Mouse (Mus musculus): ENCODE data around the gene Ucp3. TPM values are rescaled to one million over a fixed set of nuclear protein-coding genes. Genes with fewer than 3 reads are reported as not detected.

Ucp3 gene
- polyA plus RNA-seq, 1 experiment from 2014 or later: not detected

DNA sequence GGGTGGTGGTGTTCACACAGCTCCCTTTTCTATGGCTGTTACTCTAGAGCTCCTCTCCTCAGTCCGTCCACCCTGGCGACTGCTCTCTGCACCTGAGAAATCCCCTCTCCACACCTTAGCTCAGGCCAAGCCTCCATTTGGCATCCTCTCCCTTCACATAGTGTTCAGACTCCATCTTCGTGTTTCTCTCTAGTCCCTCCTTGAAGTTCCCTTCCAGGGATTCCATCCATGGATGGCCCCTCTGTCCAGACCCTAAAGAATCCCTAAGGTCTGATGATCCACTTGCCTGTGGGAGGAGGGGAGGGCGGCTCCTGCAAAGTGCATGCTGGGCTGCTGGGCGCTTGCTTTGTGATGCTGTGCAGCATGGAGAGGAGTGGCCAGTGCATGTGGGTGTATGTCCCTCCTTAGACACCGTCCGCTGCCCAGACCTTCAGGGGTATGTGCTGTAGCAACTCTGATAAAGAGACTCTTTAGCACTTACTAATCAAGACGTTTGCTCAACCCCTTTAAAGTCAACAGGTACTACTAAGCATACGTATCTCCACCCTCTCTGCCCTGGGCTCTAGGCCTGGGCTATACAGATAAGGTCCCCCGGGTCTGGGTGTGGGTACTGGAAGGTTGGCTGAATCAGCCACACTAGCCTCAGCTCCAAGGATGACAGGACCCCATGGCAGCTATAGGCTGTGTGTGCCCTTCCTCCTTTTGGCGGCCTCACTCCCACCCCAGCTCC is 5.8 kb upstream of the Ucp3 start:
- H3K9ac ChIP-seq (ENCODE audit: low read length): no peak overlapping the region
- H3K4me3 ChIP-seq (ENCODE audit: low read depth, low read length): no peak overlapping the region
- no peak overlapping the region for H3K27ac ChIP-seq (ENCODE audit: low read depth)
- H3K27me3 ChIP-seq (replicated peaks; ENCODE audit: control insufficient read depth, insufficient read depth, low read length): no peaks in the 10 kb centered on the region
- H3K36me3 ChIP-seq (ENCODE audit: control insufficient read depth, insufficient read depth, low read length): peaks cover 33% of the 10 kb centered on the region
- WGBS: 85% methylated on average over 11 of the region's 11 CpGs
- DNase-seq (ENCODE audit: low spot score) (no peak), ATAC-seq (replicated peaks; ENCODE audit: low FRiP score, low TSS enrichment, low read depth) (no peak)
- peaks cover 7% of the 10 kb centered on the region; the same call in 1 of the 2 replicates for H3K4me1 ChIP-seq (replicated peaks; ENCODE audit: control insufficient read depth, insufficient read depth, low read length)
- no peak overlapping the region for H3K4me2 ChIP-seq (ENCODE audit: low read length)
- H3K9me3 ChIP-seq (ENCODE audit: control insufficient read depth, low read length): no peaks in the 10 kb centered on the region

DNA sequence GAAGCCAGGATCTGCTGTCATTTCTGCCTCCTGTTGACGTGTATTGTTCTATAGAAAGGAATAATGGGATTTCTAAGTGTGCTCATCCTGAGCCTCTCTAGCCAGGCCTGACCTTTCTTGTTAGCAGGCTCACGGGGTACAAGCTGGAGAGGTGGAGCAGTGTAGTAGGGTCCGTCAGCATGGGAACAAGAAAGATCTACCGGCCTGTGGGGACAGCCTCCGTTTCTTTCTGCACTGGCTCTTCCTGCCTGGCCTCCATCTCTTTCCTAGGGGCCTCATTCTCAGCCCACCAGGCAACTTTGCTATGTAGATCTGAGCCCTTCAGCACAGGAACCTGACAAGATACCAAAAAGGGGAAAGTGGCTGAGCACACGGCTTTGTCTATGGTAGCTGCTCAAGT is 4.0 kb upstream of the Ucp3 start:
- H3K9me3 ChIP-seq (ENCODE audit: control insufficient read depth, low read length): no peaks in the 10 kb centered on the region
- 83% methylated on average over 6 of the region's 6 CpGs for WGBS
- no peaks in the 10 kb centered on the region for H3K27me3 ChIP-seq (replicated peaks; ENCODE audit: control insufficient read depth, insufficient read depth, low read length)
- H3K4me1 ChIP-seq (replicated peaks; ENCODE audit: control insufficient read depth, insufficient read depth, low read length): peaks cover 7% of the 10 kb centered on the region; the same call in 1 of the 2 replicates
- H3K36me3 ChIP-seq (ENCODE audit: control insufficient read depth, insufficient read depth, low read length): peaks cover 28% of the 10 kb centered on the region
- H3K4me3 ChIP-seq (ENCODE audit: low read depth, low read length): no peak overlapping the region
- DNase-seq (ENCODE audit: low spot score): no peak
- H3K9ac ChIP-seq (ENCODE audit: low read length): no peak overlapping the region
- no peak for ATAC-seq (replicated peaks; ENCODE audit: low FRiP score, low TSS enrichment, low read depth)
- no peak overlapping the region for H3K27ac ChIP-seq (ENCODE audit: low read depth)
- H3K4me2 ChIP-seq (ENCODE audit: low read length): no peak overlapping the region

DNA sequence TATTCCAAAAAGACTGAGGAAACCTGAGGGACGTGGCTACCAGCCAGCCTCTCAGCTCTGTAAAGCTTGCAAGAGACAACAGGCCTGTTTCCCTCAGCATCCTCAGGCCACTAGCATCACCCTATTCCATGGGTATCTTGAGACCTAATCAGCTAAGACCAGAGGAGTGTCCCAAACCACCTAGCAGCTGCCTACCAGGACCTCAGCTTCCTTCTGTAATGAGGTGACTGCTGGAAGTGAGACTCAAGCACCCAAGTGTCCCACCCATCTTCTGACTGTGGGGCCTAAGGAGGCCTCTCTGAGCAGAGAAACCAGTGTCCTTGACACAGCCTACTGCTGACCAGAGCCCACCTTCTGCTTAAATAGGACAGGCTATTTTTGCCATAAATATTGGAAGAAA is 3.3 kb upstream of the Ucp3 start:
- H3K4me1 ChIP-seq (replicated peaks; ENCODE audit: control insufficient read depth, insufficient read depth, low read length): peaks cover 7% of the 10 kb centered on the region; the same call in 1 of the 2 replicates
- no peak overlapping the region for H3K4me3 ChIP-seq (ENCODE audit: low read depth, low read length)
- no peak for DNase-seq (ENCODE audit: low spot score)
- H3K27me3 ChIP-seq (replicated peaks; ENCODE audit: control insufficient read depth, insufficient read depth, low read length): no peaks in the 10 kb centered on the region
- no peak for ATAC-seq (replicated peaks; ENCODE audit: low FRiP score, low TSS enrichment, low read depth)
- H3K27ac ChIP-seq (ENCODE audit: low read depth): no peak overlapping the region
- H3K36me3 ChIP-seq (ENCODE audit: control insufficient read depth, insufficient read depth, low read length): peaks cover 28% of the 10 kb centered on the region
- H3K4me2 ChIP-seq (ENCODE audit: low read length): no peak overlapping the region
- H3K9me3 ChIP-seq (ENCODE audit: control insufficient read depth, low read length): no peaks in the 10 kb centered on the region
- WGBS: 88% methylated on average over 1 of the region's 1 CpGs
- no peak overlapping the region for H3K9ac ChIP-seq (ENCODE audit: low read length)

DNA sequence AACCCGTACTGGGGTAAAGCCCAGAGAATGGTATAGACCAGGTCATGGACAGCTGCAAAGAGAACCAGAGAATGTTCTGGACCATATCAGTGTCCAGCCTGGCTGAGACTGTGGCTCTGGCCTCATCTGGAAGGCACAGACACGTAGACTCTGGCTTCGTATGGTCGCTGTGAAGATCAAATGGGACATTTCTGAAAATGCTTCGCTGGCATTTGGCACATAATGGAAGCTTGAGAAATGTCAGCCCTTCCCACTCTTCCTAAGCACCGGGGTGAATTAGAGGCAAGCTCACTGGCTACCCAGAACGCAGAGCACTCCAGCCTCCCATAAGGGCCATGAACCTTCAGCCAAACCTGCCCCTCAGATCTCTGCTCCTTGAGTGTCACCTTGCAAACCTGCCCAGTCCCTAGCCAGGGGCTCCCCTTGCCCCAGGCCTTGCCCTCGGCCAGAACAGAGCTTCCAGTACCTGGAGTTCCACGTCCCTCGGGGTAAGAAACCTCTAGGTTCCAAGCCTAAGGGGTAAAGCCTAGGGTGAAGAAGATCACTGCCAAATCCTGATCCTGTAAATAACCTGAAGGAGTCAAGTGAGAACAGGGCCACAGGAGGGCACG is 1.9 kb upstream of the Ucp3 start:
- no peaks in the 10 kb centered on the region for H3K27me3 ChIP-seq (replicated peaks; ENCODE audit: control insufficient read depth, insufficient read depth, low read length)
- DNase-seq (ENCODE audit: low spot score) (no peak), ATAC-seq (replicated peaks; ENCODE audit: low FRiP score, low TSS enrichment, low read depth) (no peak)
- H3K9ac ChIP-seq (ENCODE audit: low read length): no peak overlapping the region
- no peak overlapping the region for H3K4me3 ChIP-seq (ENCODE audit: low read depth, low read length)
- no peak overlapping the region for H3K27ac ChIP-seq (ENCODE audit: low read depth)
- peaks cover 28% of the 10 kb centered on the region for H3K36me3 ChIP-seq (ENCODE audit: control insufficient read depth, insufficient read depth, low read length)
- no peaks in the 10 kb centered on the region for H3K9me3 ChIP-seq (ENCODE audit: control insufficient read depth, low read length)
- no peak overlapping the region for H3K4me2 ChIP-seq (ENCODE audit: low read length)
- 86% methylated on average over 11 of the region's 11 CpGs for WGBS
- no peaks in the 10 kb centered on the region for H3K4me1 ChIP-seq (replicated peaks; ENCODE audit: control insufficient read depth, insufficient read depth, low read length)

DNA sequence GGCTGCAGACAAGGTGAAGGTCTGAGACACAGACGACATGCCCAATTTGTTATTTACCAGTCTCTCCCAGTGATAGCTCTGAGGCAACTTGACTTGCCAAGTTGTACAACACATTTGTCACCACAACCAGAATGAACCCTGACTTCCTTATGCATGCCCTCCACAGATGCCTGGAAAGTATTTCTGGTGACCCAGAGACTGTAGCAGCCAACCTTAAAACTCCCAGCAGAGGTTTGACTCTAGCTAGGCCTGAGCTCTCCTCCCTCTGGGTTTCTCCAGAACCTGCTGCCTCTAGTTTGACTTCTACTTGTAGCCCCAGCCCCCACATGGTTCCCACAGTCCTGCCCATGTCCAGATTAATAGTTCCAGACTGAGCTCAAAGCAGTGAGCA is 1.4 kb upstream of the Ucp3 start:
- Histone ChIP-seq H3K27me3 (replicated peaks; ENCODE audit: control insufficient read depth, insufficient read depth, low read length) (no peaks in the 10 kb centered on the region), H3K4me3 (ENCODE audit: low read depth, low read length) (no peak overlapping the region), H3K4me2 (ENCODE audit: low read length) (no peak overlapping the region), H3K36me3 (ENCODE audit: control insufficient read depth, insufficient read depth, low read length) (peaks cover 25% of the 10 kb centered on the region), H3K9me3 (ENCODE audit: control insufficient read depth, low read length) (no peaks in the 10 kb centered on the region), H3K27ac (ENCODE audit: low read depth) (no peak overlapping the region), H3K4me1 (replicated peaks; ENCODE audit: control insufficient read depth, insufficient read depth, low read length) (no peaks in the 10 kb centered on the region), H3K9ac (ENCODE audit: low read length) (no peak overlapping the region)
- ATAC-seq (replicated peaks; ENCODE audit: low FRiP score, low TSS enrichment, low read depth): no peak
- DNase-seq (ENCODE audit: low spot score): no peak
- 74% methylated on average over 1 of the region's 1 CpGs for WGBS

DNA sequence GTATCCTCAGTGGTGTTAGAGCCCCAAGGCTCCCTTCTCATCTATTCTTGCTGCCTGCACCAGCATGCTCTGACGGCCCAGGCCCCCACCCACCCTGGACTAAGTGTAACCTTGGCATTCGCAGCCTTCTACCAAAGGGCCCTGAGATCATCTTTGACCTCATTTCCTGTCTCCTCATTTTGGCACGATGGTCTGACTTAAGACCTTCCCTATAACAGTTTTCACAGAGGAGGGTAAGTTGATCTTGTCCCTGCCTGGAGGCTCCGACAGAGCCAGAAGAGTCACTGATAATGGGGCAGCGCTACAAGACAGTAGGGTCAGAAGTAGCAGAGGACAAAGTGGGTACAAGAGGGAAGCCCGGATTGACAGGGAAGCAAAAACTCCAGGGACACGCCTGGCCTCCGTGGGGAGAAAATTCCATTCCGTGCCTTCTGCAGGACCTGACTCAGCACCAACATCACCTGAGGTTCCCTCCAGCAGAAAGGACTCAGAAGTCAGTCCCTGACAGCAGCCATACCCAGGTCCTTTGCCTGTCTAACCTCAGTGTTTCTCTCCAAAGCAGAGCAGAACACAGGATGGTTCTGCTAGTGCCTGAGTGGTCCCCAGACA is 1.2 kb downstream of the Ucp3 start:
- Histone ChIP-seq H3K9ac (ENCODE audit: low read length) (no peak overlapping the region), H3K36me3 (ENCODE audit: control insufficient read depth, insufficient read depth, low read length) (peaks cover 17% of the 10 kb centered on the region), H3K4me1 (replicated peaks; ENCODE audit: control insufficient read depth, insufficient read depth, low read length) (no peaks in the 10 kb centered on the region), H3K4me3 (ENCODE audit: low read depth, low read length) (no peak overlapping the region), H3K27ac (ENCODE audit: low read depth) (no peak overlapping the region), H3K27me3 (replicated peaks; ENCODE audit: control insufficient read depth, insufficient read depth, low read length) (no peaks in the 10 kb centered on the region), H3K4me2 (ENCODE audit: low read length) (no peak overlapping the region), H3K9me3 (ENCODE audit: control insufficient read depth, low read length) (no peaks in the 10 kb centered on the region)
- WGBS: 76% methylated on average over 9 of the region's 9 CpGs
- ATAC-seq (replicated peaks; ENCODE audit: low FRiP score, low TSS enrichment, low read depth) (no peak), DNase-seq (ENCODE audit: low spot score) (no peak)

DNA sequence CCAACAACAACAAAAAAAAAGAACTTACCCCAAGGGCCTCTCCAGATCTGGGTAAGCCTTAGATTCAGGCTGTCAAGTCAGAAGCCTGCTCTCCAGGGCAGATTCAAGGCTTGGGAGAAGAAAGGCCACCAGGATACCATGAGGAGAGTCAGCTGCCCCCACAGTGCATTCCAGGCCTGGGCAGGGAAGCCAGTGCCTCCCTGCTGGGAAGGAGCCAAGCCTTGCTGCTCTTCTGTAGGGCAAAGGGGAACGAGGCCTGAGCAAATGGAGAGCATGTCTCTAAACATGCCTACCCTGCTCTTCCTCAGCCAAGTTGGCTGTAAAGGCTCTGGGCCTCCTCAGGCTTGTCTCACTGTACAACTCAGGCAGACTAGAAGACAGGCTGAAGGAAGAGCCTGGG is 1.9 kb downstream of the Ucp3 start:
- DNase-seq (ENCODE audit: low spot score): no peak
- H3K36me3 ChIP-seq (ENCODE audit: control insufficient read depth, insufficient read depth, low read length): peaks cover 10% of the 10 kb centered on the region
- no peak for ATAC-seq (replicated peaks; ENCODE audit: low FRiP score, low TSS enrichment, low read depth)

DNA sequence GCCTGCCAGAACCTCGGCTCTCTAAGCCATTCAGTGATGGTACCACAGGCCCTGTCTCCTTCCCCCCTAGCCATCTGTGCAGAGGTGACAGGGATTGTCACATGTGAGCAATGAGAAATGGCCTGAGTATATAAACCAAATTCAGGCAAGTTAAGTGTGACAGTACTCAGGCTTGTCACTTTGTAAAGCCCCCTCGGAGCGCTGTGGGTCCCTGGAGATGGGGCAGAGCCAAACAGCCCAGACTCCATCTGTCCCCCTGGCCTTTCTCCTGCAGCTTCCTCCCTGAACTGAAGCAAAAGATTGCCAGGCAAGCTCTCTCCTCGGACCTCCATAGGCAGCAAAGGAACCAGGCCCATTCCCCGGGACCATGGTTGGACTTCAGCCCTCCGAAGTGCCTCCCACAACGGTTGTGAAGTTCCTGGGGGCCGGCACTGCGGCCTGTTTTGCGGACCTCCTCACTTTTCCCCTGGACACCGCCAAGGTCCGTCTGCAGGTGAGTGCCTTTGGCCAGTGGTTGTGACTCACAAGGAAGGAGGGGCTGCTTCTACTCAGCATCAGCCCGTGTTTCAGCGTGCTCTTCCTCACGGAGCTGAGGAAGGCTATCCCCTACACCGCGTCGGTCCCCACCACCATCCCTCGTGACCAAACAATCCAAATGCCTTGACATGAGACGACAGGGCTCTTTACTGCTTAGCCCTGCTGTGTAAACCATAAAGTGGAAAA is 6.5 kb downstream of the Ucp3 start:
- no peaks in the 10 kb centered on the region for H3K27me3 ChIP-seq (replicated peaks; ENCODE audit: control insufficient read depth, insufficient read depth, low read length)
- no peaks in the 10 kb centered on the region for H3K36me3 ChIP-seq (ENCODE audit: control insufficient read depth, insufficient read depth, low read length)
- H3K9me3 ChIP-seq (ENCODE audit: control insufficient read depth, low read length): no peaks in the 10 kb centered on the region
- no peak overlapping the region for H3K4me2 ChIP-seq (ENCODE audit: low read length)
- ATAC-seq (replicated peaks; ENCODE audit: low FRiP score, low TSS enrichment, low read depth): no peak
- no peaks in the 10 kb centered on the region for H3K4me1 ChIP-seq (replicated peaks; ENCODE audit: control insufficient read depth, insufficient read depth, low read length)
- 73% methylated on average over 20 of the region's 20 CpGs for WGBS
- no peak overlapping the region for H3K4me3 ChIP-seq (ENCODE audit: low read depth, low read length)
- no peak overlapping the region for H3K27ac ChIP-seq (ENCODE audit: low read depth)
- no peak overlapping the region for H3K9ac ChIP-seq (ENCODE audit: low read length)
- DNase-seq (ENCODE audit: low spot score): no peak

More for the DNA sequence above, 1.9 kb downstream of the Ucp3 start:
- no peak overlapping the region for H3K9ac ChIP-seq (ENCODE audit: low read length)
- H3K4me1 ChIP-seq (replicated peaks; ENCODE audit: control insufficient read depth, insufficient read depth, low read length): no peaks in the 10 kb centered on the region
- no peak overlapping the region for H3K27ac ChIP-seq (ENCODE audit: low read depth)
- no peaks in the 10 kb centered on the region for H3K9me3 ChIP-seq (ENCODE audit: control insufficient read depth, low read length)
- H3K4me3 ChIP-seq (ENCODE audit: low read depth, low read length): no peak overlapping the region
- H3K4me2 ChIP-seq (ENCODE audit: low read length): no peak overlapping the region
- WGBS: 53% methylated on average over 1 of the region's 1 CpGs
- no peaks in the 10 kb centered on the region for H3K27me3 ChIP-seq (replicated peaks; ENCODE audit: control insufficient read depth, insufficient read depth, low read length)

Data from intestine, embryonic 14.5 days (tissue).